28 mouse cellular contexts compared by ENCODE assay signal in genomic region chr16:68951508-68952236, GRCm38 (mm10).
"Had no signal": no experiment of that assay in that cellular context is flagged by ENCODE, and none has a peak within 500 bp of the region (broad histone marks: within the 10 kb centered on the region; RNA-seq: fewer than 3 reads in every experiment).

No protein-coding gene starts in this region.

- H3K4me2 ChIP-seq: embryonic facial prominence, embryonic 12.5 days; embryonic facial prominence, embryonic 13.5 days; embryonic facial prominence, embryonic 15.5 days; forebrain, embryonic 12.5 days; forebrain, embryonic 13.5 days; forebrain, embryonic 15.5 days had no signal

- H3K36me3 ChIP-seq: embryonic facial prominence, embryonic 10.5 days; embryonic facial prominence, embryonic 12.5 days; embryonic facial prominence, embryonic 13.5 days; embryonic facial prominence, embryonic 15.5 days; forebrain, embryonic 10.5 days; forebrain, embryonic 12.5 days; forebrain, embryonic 15.5 days had no signal

- ATAC-seq: forebrain, embryonic 13.5 days; forebrain, embryonic 14.5 days; forebrain, embryonic 15.5 days; forebrain, embryonic 16.5 days; forebrain, postnatal 0 days had no signal

- DNase-seq: cerebellum, adult 2 months; cerebellum, adult 8-10 months; cerebellum, adult 9-10 months; cerebellum, adult 9-11 months; cerebellum, postnatal 14 days; cerebellum, postnatal 25 days; cerebellum, postnatal 36 days; embryo, embryonic 11 days; forebrain, postnatal 0 days; gastrocnemius, adult 2 months; gastrocnemius, postnatal 10 days; gastrocnemius, postnatal 14 days; gastrocnemius, postnatal 25 days; gastrocnemius, postnatal 36 days; heart, adult 11 months; heart, adult 18-20 months; heart, adult 2 months had no signal

- H3K27me3 ChIP-seq: embryonic facial prominence, embryonic 12.5 days; embryonic facial prominence, embryonic 13.5 days; embryonic facial prominence, embryonic 15.5 days; forebrain, embryonic 12.5 days; forebrain, embryonic 13.5 days; forebrain, embryonic 15.5 days had no signal

- H3K9me3 ChIP-seq: embryonic facial prominence, embryonic 10.5 days; embryonic facial prominence, embryonic 12.5 days; embryonic facial prominence, embryonic 13.5 days; embryonic facial prominence, embryonic 15.5 days; forebrain, embryonic 10.5 days; forebrain, embryonic 12.5 days; forebrain, embryonic 13.5 days; forebrain, embryonic 15.5 days had no signal

- H3K27ac ChIP-seq: embryonic facial prominence, embryonic 10.5 days; embryonic facial prominence, embryonic 12.5 days; embryonic facial prominence, embryonic 13.5 days; embryonic facial prominence, embryonic 15.5 days; forebrain, embryonic 10.5 days; forebrain, embryonic 12.5 days; forebrain, embryonic 13.5 days; forebrain, embryonic 15.5 days; gastrocnemius, adult 2 months; heart, adult 2 months had no signal

- H3K9ac ChIP-seq: embryonic facial prominence, embryonic 12.5 days; embryonic facial prominence, embryonic 13.5 days; embryonic facial prominence, embryonic 15.5 days; forebrain, embryonic 12.5 days; forebrain, embryonic 13.5 days; forebrain, embryonic 15.5 days; forebrain, postnatal 0 days had no signal

- H3K4me3 ChIP-seq: embryonic facial prominence, embryonic 10.5 days; embryonic facial prominence, embryonic 12.5 days; embryonic facial prominence, embryonic 13.5 days; embryonic facial prominence, embryonic 15.5 days; erythroblast, embryonic 14.5 days; forebrain, embryonic 10.5 days; forebrain, embryonic 12.5 days; forebrain, embryonic 13.5 days; forebrain, embryonic 15.5 days; gastrocnemius, adult 2 months; heart, adult 2 months had no signal

- H3K4me1 ChIP-seq: embryonic facial prominence, embryonic 10.5 days; embryonic facial prominence, embryonic 12.5 days; embryonic facial prominence, embryonic 13.5 days; embryonic facial prominence, embryonic 15.5 days; forebrain, embryonic 10.5 days; forebrain, embryonic 12.5 days; forebrain, embryonic 13.5 days; forebrain, embryonic 15.5 days had no signal
